Mouse (Mus musculus): ENCODE measurements around the gene Fam193b. TPM values are rescaled to one million over a fixed set of nuclear protein-coding genes. Genes with fewer than 3 reads are reported as not detected.

Fam193b gene
- 22.0 and 27.4 TPM in 2 replicates for polyA plus RNA-seq (2012; rRNA removed)

GRCm38 (mm10) chr13:55571027-55571751 lies at the start of gene Fam193b:
Gene Fam193b, minus strand, starts transcription at chr13:55571120.

GRCm38 (mm10) chr13:55599566-55600540 lies 28.9 kb upstream of the Fam193b start, which contains the start of gene B4galt7:
Gene B4galt7, plus strand, starts transcription at chr13:55599896.

DNA sequence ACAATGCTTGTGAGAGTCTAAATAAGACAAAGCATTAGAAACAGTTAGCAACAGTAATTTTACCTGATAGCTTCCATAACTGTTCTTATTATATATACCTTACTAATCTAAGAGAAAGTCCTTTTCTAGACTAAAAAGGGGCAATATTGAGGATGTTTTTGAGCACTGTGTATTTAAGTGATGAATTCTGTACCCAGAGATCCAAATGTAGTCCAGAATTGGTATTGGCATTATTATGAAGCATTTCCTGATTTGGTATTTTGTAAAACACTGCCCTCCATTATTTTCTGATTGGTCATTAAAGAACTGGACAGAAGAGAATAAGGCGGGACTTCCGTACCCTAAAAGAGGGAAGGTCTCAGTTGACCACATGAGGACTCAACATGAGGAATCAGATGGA lies 2.5 kb upstream of the Fam193b start, which contains the start of gene Tmed9:
Tmed9 (plus strand) TSS at position 301 of the 400 bp plus-strand sequence.

GRCm38 (mm10) chr13:55536194-55537175 lies 34.4 kb downstream of the Fam193b start, which contains the start of gene Ddx41:
Gene Ddx41, minus strand, starts transcription at chr13:55536658.

GRCm38 (mm10) chr13:55529198-55529915 lies 41.6 kb downstream of the Fam193b start, which contains the start of gene Dok3:
Gene Dok3, minus strand, starts transcription at chr13:55529296.

DNA sequence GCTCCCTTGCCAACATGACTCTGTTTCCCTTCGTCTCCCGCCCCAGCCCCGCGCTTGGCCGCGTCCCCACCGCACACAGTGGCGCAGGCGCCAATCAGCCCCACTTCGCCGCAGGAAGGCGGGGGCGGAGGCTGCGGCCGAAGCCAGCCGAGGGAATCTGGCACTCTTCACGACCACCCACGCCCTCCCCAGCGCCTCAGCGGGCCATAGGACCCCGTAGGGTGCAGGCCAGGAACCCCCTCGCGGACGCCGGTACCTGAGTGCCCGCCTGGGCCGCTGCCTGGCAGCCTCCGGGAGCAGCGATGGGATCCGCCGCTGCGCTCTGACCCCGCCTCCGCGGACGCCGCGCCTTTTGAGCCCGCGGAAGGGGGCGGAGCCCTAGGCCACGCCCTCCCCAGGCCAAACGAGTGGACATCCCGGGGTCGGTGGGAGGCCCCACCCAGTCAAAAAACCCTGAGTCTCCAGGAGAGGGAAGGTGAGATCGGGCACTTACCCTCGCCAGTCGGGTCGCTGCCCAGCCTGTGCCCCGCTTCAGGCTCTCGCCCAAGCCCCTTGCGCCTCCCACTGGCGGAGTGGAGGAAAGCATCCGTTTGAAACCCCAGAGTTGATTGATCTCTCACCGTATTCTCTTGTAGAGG lies 57.7 kb downstream of the Fam193b start, which contains the start of gene Pdlim7:
Pdlim7 (minus strand) TSS at position 566 of the 638 bp plus-strand sequence.

Other genes starting within 250 kb of the Fam193b start
- gene Rab24, start 249.2 kb downstream of the Fam193b start, polyA plus RNA-seq (2012; rRNA removed) = 53.1 and 64.8 TPM in 2 replicates
- 14.6 and 15.5 TPM in 2 replicates for gene Mxd3, start 241.3 kb downstream of the Fam193b start, polyA plus RNA-seq (2012; rRNA removed)
- gene Lman2, start 208.3 kb downstream of the Fam193b start, polyA plus RNA-seq (2012; rRNA removed) = 49.8 and 52.0 TPM in 2 replicates
- gene Rgs14, start 201.4 kb downstream of the Fam193b start, polyA plus RNA-seq (2012; rRNA removed) = 4.3 and 5.2 TPM in 2 replicates
- not detected in 2 replicates for gene Slc34a1, start 172.9 kb downstream of the Fam193b start, polyA plus RNA-seq (2012; rRNA removed)
- gene Pfn3, start 155.9 kb downstream of the Fam193b start, polyA plus RNA-seq (2012; rRNA removed) = not detected in 2 replicates
- gene F12, start 144.3 kb downstream of the Fam193b start, polyA plus RNA-seq (2012; rRNA removed) = 238 and 242 TPM in 2 replicates
- 20.6 and 24.2 TPM in 2 replicates for gene Grk6, start 126.0 kb downstream of the Fam193b start, polyA plus RNA-seq (2012; rRNA removed)
- 0.58 and 0.66 TPM in 2 replicates for gene Prr7, start 106.9 kb downstream of the Fam193b start, polyA plus RNA-seq (2012; rRNA removed)
- gene Dbn1, start 83.0 kb downstream of the Fam193b start, polyA plus RNA-seq (2012; rRNA removed) = 5.2 and 5.5 TPM in 2 replicates
- gene Pdlim7, start 57.4 kb downstream of the Fam193b start, polyA plus RNA-seq (2012; rRNA removed) = 13.9 and 14.6 TPM in 2 replicates
- 18.5 and 21.4 TPM in 2 replicates for gene Dok3, start 41.8 kb downstream of the Fam193b start, polyA plus RNA-seq (2012; rRNA removed)
- 25.8 and 26.8 TPM in 2 replicates for gene Ddx41, start 34.5 kb downstream of the Fam193b start, polyA plus RNA-seq (2012; rRNA removed)
- 68.7 and 69.9 TPM in 2 replicates for gene Tmed9, start 2.6 kb upstream of the Fam193b start, polyA plus RNA-seq (2012; rRNA removed)
- 8.1 and 8.5 TPM in 2 replicates for gene B4galt7, start 28.8 kb upstream of the Fam193b start, polyA plus RNA-seq (2012; rRNA removed)
- gene Caml, start 51.9 kb upstream of the Fam193b start, polyA plus RNA-seq (2012; rRNA removed) = 13.9 and 15.5 TPM in 2 replicates
- 12.5 and 13.6 TPM in 2 replicates for gene Ddx46, start 63.9 kb upstream of the Fam193b start, polyA plus RNA-seq (2012; rRNA removed)
- 16.8 and 18.7 TPM in 2 replicates for gene B230219D22Rik, start 122.0 kb upstream of the Fam193b start, polyA plus RNA-seq (2012; rRNA removed)
- gene Txndc15, start 143.5 kb upstream of the Fam193b start, polyA plus RNA-seq (2012; rRNA removed) = 17.0 and 18.9 TPM in 2 replicates
- 25.9 and 28.1 TPM in 2 replicates for gene Pcbd2, start 156.2 kb upstream of the Fam193b start, polyA plus RNA-seq (2012; rRNA removed)
- 0.03 and 0.06 TPM in 2 replicates for gene Catsper3, start 213.4 kb upstream of the Fam193b start, polyA plus RNA-seq (2012; rRNA removed)

Data from liver, embryonic 18 days (tissue).